Mouse (Mus musculus) heart, postnatal 36 days (tissue): ENCODE measurements around the gene Rdh1. TPM values are rescaled to one million over a fixed set of nuclear protein-coding genes. Genes with fewer than 3 reads are reported as not detected.
"Not testable (repeated sequence)": the region's sequence is repeated elsewhere in the genome, so short reads cannot be mapped to it uniquely, and the experiment has no call there.

Experiments
- DNase-seq, 2 experiments: peaks; one replicate each; pipeline ENCODE4 v3.0.0; 2021 to 2022
- intact Hi-C: fragments of 180-260 bp; cut with DNase I; formaldehyde crosslinking; loops from one replicate; pipeline ENCODE4 v1.15.1; 2025
- total RNA-seq, 2 experiments: library from RNA; stranded (reverse); gene quantifications; 2 replicates each; pipeline ENCODE4 v1.2.3; 2021

Rdh1 gene
- total RNA-seq, 2 experiments from 2014 or later = 0.08 TPM; not detected in 1

DNA sequence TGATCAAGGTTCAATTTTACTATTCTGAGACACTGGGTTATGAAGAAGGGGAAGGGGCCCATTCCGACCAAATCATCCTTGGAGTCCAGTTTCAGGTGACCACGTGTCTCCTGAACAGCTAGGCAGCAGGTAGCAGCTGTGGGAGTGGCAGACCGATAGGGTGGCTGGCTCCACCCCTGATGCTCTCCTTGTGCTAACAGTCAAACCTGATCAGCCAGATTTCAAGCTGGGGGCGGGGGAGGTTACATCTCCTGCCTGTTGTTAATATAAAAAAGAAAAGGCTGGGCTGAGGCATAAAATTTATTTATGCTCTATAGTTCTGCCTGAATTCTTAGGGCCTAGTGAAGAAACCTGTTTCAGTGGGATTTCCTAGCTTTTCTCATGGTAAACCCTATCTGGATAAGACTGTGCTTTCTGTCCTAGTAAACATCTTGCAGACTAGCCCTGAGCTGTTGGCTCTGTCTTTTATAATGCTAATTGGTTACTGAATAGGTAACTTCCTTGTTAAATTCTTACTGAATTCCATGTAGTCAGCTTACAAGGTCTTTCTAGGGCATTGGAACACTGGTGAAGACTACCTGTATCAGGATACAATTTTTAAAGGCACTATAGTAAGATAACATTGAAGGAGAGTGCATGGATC lies 57.9 kb downstream of the Rdh1 start:
- DNase-seq, intact Hi-C loops: not testable (repeated sequence)

Other genes with a start within 250 kb of the Rdh1 start
- gene Ndufa4l2, start 244.8 kb upstream of the Rdh1 start, total RNA-seq = 10 to 100 TPM; 26.0 to 27.6 TPM
- 10 to 100 TPM; 43.8 to 44.3 TPM for gene Shmt2, start 237.3 kb upstream of the Rdh1 start, total RNA-seq
- under 1 TPM; 0.28 to 0.41 TPM for gene Nxph4, start 225.2 kb upstream of the Rdh1 start, total RNA-seq
- gene Lrp1, start 138.6 kb upstream of the Rdh1 start, total RNA-seq = 10 to 100 TPM; 73.4 to 88.6 TPM
- 10 to 100 TPM; 42.3 to 46.0 TPM for gene Stat6, start 116.7 kb upstream of the Rdh1 start, total RNA-seq
- gene Nemp1, start 92.8 kb upstream of the Rdh1 start, total RNA-seq = 1 to 10 TPM; 2.7 to 4.5 TPM
- gene Nab2, start 91.2 kb upstream of the Rdh1 start, total RNA-seq = 1 to 10 TPM; 5.7 to 8.4 TPM
- not detected for gene Myo1a, start 54.6 kb upstream of the Rdh1 start, total RNA-seq
- not detected for gene Tac2, start 35.2 kb upstream of the Rdh1 start, total RNA-seq
- 1 to 10 TPM; 6.8 to 7.8 TPM for gene Zbtb39, start 20.2 kb upstream of the Rdh1 start, total RNA-seq
- 1 to 10 TPM; 3.5 to 4.0 TPM for gene Gpr182, start 8.0 kb upstream of the Rdh1 start, total RNA-seq
- under 1 TPM in 1 of 2 experiments, not detected in 1; 0.11 TPM for gene Rdh16f1, start 66 bp downstream of the Rdh1 start, total RNA-seq
- gene Rdh9, start 16.7 kb downstream of the Rdh1 start, total RNA-seq = under 1 TPM in 1 of 2 experiments, not detected in 1; 0.36 TPM
- not detected for gene Rdh16, start 41.4 kb downstream of the Rdh1 start, total RNA-seq
- not detected for gene Rdh19, start 90.2 kb downstream of the Rdh1 start, total RNA-seq
- not detected for gene Rdh16f2, start 106.8 kb downstream of the Rdh1 start, total RNA-seq
- not detected for gene Rdh7, start 129.1 kb downstream of the Rdh1 start, total RNA-seq
- not detected for gene Sdr9c7, start 138.8 kb downstream of the Rdh1 start, total RNA-seq
- gene Hsd17b6, start 247.9 kb downstream of the Rdh1 start, total RNA-seq = not detected